ENCODE assay signal across 13 mouse cellular contexts in the genomic region with DNA sequence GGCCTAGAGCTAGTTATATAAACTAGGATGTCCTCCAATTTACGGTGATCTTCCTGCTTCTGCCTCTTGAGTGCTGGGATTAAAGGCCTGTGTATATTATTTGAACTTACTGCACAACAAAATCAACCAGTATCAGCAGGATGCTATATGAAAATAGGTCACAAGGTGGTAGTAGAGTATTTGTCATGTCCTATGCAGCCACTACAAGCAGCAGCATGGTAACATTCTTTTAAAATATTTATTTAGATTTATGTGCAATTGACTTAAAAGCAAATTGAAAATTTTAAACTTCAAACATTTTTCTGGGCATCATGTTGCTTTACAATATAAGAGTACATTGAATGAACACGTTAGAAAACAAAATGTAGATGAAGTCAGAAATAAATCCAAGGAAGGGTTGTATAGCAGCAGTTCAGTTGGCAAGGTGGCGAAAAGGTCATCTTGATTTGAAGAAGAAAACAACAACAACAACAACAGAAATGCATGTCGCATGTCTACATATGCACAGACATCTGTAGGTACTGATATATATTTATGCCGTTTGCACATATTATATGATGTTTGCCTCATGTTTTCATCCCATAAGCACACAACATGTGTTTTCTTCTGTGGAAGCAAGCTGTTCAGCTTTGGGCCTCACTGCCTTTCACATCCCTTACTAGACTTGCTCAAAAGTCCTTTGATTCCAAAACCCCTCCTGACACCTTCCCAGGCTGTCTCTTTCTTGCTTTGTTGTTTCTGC.
A peak's percentile ranks its signal among the peaks of the same experiment; 100 is the strongest.
DNase-seq lines count a peak whose midpoint lies in the region; ATAC-seq and TF ChIP-seq lines count a peak whose summit lies in the region.
"Had no signal": no experiment of that assay in that cellular context is flagged by ENCODE, and none has a peak within 500 bp of the region (broad histone marks: within the 10 kb centered on the region; RNA-seq: fewer than 3 reads in every experiment).

No protein-coding gene starts in this region.

- peak; percentile 21 to 67 for DNase-seq in cerebellum, postnatal 10 days
- no peak for DNase-seq in cerebellum, postnatal 25 days
- DNase-seq in left cerebral cortex, adult 2 months (ENCODE audit: extremely low spot score in 1 of 2, low spot score in 2 of 2), result no peak
- DNase-seq in left cerebral cortex, adult 18-20 months (ENCODE audit: low spot score in 2 of 2), result no peak
- DNase-seq in midbrain, embryonic 14.5 days, result peak; percentile 80
- no peak for DNase-seq in heart, postnatal 4 days
- DNase-seq: adrenal gland, adult 8-10 months; B cell, adult 2 months; heart, postnatal 14 days; thymus, adult 2 months had no signal

- H3K27me3 ChIP-seq in midbrain, embryonic 14.5 days (ENCODE audit: control insufficient read depth, insufficient read depth, low read length), result no peaks in the 10 kb centered on the region
- H3K27me3 ChIP-seq: embryonic facial prominence, embryonic 15.5 days had no signal

- no peaks in the 10 kb centered on the region for H3K9me3 ChIP-seq in midbrain, embryonic 14.5 days (ENCODE audit: control insufficient read depth, low read length)
- H3K9me3 ChIP-seq: embryonic facial prominence, embryonic 15.5 days had no signal

- H3K36me3 ChIP-seq in midbrain, embryonic 14.5 days (ENCODE audit: control insufficient read depth, insufficient read depth, low read length), result no peaks in the 10 kb centered on the region
- H3K36me3 ChIP-seq: embryonic facial prominence, embryonic 15.5 days had no signal

- H3K4me3 ChIP-seq in left cerebral cortex, adult 2 months, result no peak overlapping the region
- no peak overlapping the region for H3K4me3 ChIP-seq in midbrain, embryonic 14.5 days (replicated peaks; ENCODE audit: low read depth, low read length)
- H3K4me3 ChIP-seq: embryonic facial prominence, embryonic 15.5 days had no signal

- no peak overlapping the region for H3K4me2 ChIP-seq in midbrain, embryonic 14.5 days (ENCODE audit: low read length)
- H3K4me2 ChIP-seq: embryonic facial prominence, embryonic 15.5 days had no signal

- H3K4me1 ChIP-seq in midbrain, embryonic 14.5 days (ENCODE audit: control insufficient read depth, insufficient read depth, low read length), result no peaks in the 10 kb centered on the region
- H3K4me1 ChIP-seq: embryonic facial prominence, embryonic 15.5 days had no signal

- ATAC-seq in common myeloid progenitor, adult 5-6 weeks (replicated peaks; ENCODE audit: low read depth, poor library complexity, severe bottlenecking), result peak; percentile 98
- peak; percentile 69; the same call in 1 of the 2 replicates for ATAC-seq in midbrain, embryonic 14.5 days (ENCODE audit: low FRiP score, low TSS enrichment)
- no peak for ATAC-seq in erythroblast, adult 5-6 weeks (replicated peaks; ENCODE audit: low FRiP score, poor library complexity, severe bottlenecking)

- H3K27ac ChIP-seq in left cerebral cortex, adult 2 months, result no peak overlapping the region
- H3K27ac ChIP-seq in midbrain, embryonic 14.5 days (replicated peaks; ENCODE audit: low read depth, low read length), result no peak overlapping the region
- H3K27ac ChIP-seq: embryonic facial prominence, embryonic 15.5 days had no signal

- intact Hi-C loops in left cerebral cortex, adult 2 months (cut with DNase I), result loop anchor here (10.0 kb wide), 2 partner anchors 253 to 1803 kb away; no protein-coding TSS in a partner anchor

- TF ChIP-seq CTCF in left cerebral cortex, adult 2 months (IDR thresholded peaks at IDR 0.05), result peak; percentile 72

- H3K9ac ChIP-seq in midbrain, embryonic 14.5 days (replicated peaks; ENCODE audit: low read length), result no peak overlapping the region
- H3K9ac ChIP-seq: embryonic facial prominence, embryonic 15.5 days had no signal

- WGBS in midbrain, embryonic 14.5 days, result 86% methylated on average over 5 of the region's 5 CpGs

Comparison
In these comparisons a context has a peak if more than half of its experiments do, and no peak if none do; other contexts are left out.
1. DNase-seq: peak in cerebellum, postnatal 10 days (2 of 2) and midbrain, embryonic 14.5 days (single experiment); none in cerebellum, postnatal 25 days (0 of 2), left cerebral cortex, adult 2 months (0 of 2), left cerebral cortex, adult 18-20 months (0 of 2) and heart, postnatal 4 days (single experiment).